Mouse (Mus musculus) ES-E14 (cell line): ENCODE measurements around the gene Slc16a2. TPM values are rescaled to one million over a fixed set of nuclear protein-coding genes. Genes with fewer than 3 reads are reported as not detected.

ENCODE experiments used
- DNase-seq: peaks from one replicate; pipeline ENCODE4 v3.0.0-alpha.2; 2013; ENCODE audit warnings: low read depth, low spot score
- H3K27ac ChIP-seq: 2 replicates; pipeline ENCODE4 v1.5.1; 2012; ENCODE audit warnings: low read depth, mild to moderate bottlenecking, low read length, moderate library complexity, mixed read lengths; ENCODE audit not compliant: poor library complexity, insufficient read depth, severe bottlenecking
- H3K36me3 ChIP-seq: 2 replicates; pipeline ENCODE4 v1.6.1; 2012; ENCODE audit warnings: mild to moderate bottlenecking, low read length, moderate library complexity, mixed read lengths; ENCODE audit not compliant: control insufficient read depth, poor library complexity, insufficient read depth, severe bottlenecking
- H3K4me1 ChIP-seq, 2 experiments: fragments of 150-350 bp in 1 of 2; sonication (generic) in 1 of 2; 2 replicates each; pipeline ENCODE4 v1.6.1; 2012; ENCODE audit warnings: low read length in 2 of 2, mild to moderate bottlenecking in 1 of 2, mixed read lengths in 1 of 2; ENCODE audit not compliant: control insufficient read depth in 2 of 2, insufficient read depth in 2 of 2, poor library complexity in 1 of 2
- H3K4me3 ChIP-seq, 2 experiments: fragments of 150-350 bp in 1 of 2; sonication (generic) in 1 of 2; 2 replicates each; pipeline ENCODE4 v1.5.1; 2012; ENCODE audit warnings: low read length in 2 of 2, low read depth in 1 of 2, mild to moderate bottlenecking in 1 of 2, mixed read lengths in 1 of 2; ENCODE audit not compliant: insufficient read depth in 1 of 2, poor library complexity in 1 of 2, severe bottlenecking in 1 of 2
- H3K9ac ChIP-seq: 2 replicates; pipeline ENCODE4 v1.6.1; 2012; ENCODE audit warnings: low read depth, mild to moderate bottlenecking, low read length, mixed read lengths; ENCODE audit not compliant: poor library complexity, insufficient read depth, severe bottlenecking
- H3K9me3 ChIP-seq: fragments of 150-350 bp; sonication (generic); 2 replicates; pipeline ENCODE4 v1.6.1; 2012; ENCODE audit warnings: low read depth, mild to moderate bottlenecking, low read length; ENCODE audit not compliant: control insufficient read depth, insufficient read depth
- CHD2 ChIP-seq: IDR thresholded peaks from 2 replicates; pipeline ENCODE4 v1.6.1; 2014; ENCODE audit warnings: mild to moderate bottlenecking, low read depth, low read length, inconsistent platforms
- HCFC1 ChIP-seq: IDR thresholded peaks from 2 replicates; pipeline ENCODE4 v1.6.1; 2012; ENCODE audit warnings: low read length, inconsistent platforms, borderline replicate concordance; ENCODE audit not compliant: insufficient read depth
- MAFK ChIP-seq: IDR thresholded peaks from 2 replicates; pipeline ENCODE4 v1.6.1; 2014; ENCODE audit warnings: mild to moderate bottlenecking, low read depth, low read length, inconsistent platforms; ENCODE audit not compliant: insufficient read depth
- ZC3H11A ChIP-seq: IDR thresholded peaks from 2 replicates; pipeline ENCODE4 v1.6.1; 2012; ENCODE audit warnings: low read depth, mild to moderate bottlenecking, inconsistent platforms, low read length, borderline replicate concordance
- ZNF384 ChIP-seq: IDR thresholded peaks from 2 replicates; pipeline ENCODE4 v1.6.1; 2012; ENCODE audit warnings: low read depth, low read length, inconsistent platforms
- in situ Hi-C, 2 experiments: fragments of 600-800 bp; cut with MboI; formaldehyde crosslinking; loops; one replicate each; pipeline ENCODE4 v1.15.1; 2025; ENCODE audit warnings: low sequenced_read_pairs in 2 of 2, inconsistent platforms in 1 of 2; ENCODE audit not compliant: unreplicated experiment in 2 of 2
- total RNA-seq: library from RNA; depleted of rRNA; stranded (reverse); fragments of 300-350 nt; gene quantifications from 2 replicates; pipeline ENCODE4 v1.2.3, GENCODE M21; 2012

Gene Slc16a2
- total RNA-seq, 1 experiment, result 1.5 TPM

GRCm38 (mm10) chrX:103791329-103791728 is 30.5 kb downstream of the Slc16a2 start:
- no peak for DNase-seq
- Histone ChIP-seq H3K27ac (no peak overlapping the region), H3K9ac (no peak overlapping the region), H3K4me1 (no peaks in the 10 kb centered on the region), H3K4me3 (no peak overlapping the region), H3K36me3 (no peaks in the 10 kb centered on the region), H3K9me3 (no peaks in the 10 kb centered on the region)
- in situ Hi-C loops, result no loop called here
- TF ChIP-seq ZNF384 (no peak), CHD2 (no peak), MAFK (no peak)

- no peaks in the 10 kb centered on the region for H3K9me3 ChIP-seq
- no peak overlapping the region for H3K9ac ChIP-seq
- DNase-seq, result no peak
- TF ChIP-seq MAFK (no peak), CHD2 (no peak), ZNF384 (no peak), ZC3H11A (no peak), HCFC1 (no peak)
- H3K27ac ChIP-seq, result no peak overlapping the region
- in situ Hi-C loops, result no loop called here
- no peaks in the 10 kb centered on the region for H3K4me1 ChIP-seq
- no peak overlapping the region for H3K4me3 ChIP-seq
- H3K36me3 ChIP-seq, result no peaks in the 10 kb centered on the region
Observed at GRCm38 (mm10) chrX:103785681-103786080, 36.1 kb downstream of the Slc16a2 start.

GRCm38 (mm10) chrX:103776412-103776811 is 45.4 kb downstream of the Slc16a2 start:
- H3K9me3 ChIP-seq, result no peaks in the 10 kb centered on the region
- no peak overlapping the region for H3K9ac ChIP-seq
- H3K4me1 ChIP-seq, result no peaks in the 10 kb centered on the region
- H3K36me3 ChIP-seq, result no peaks in the 10 kb centered on the region
- in situ Hi-C loops, result no loop called here
- TF ChIP-seq HCFC1 (no peak), ZC3H11A (no peak), MAFK (no peak), CHD2 (no peak), ZNF384 (no peak)
- DNase-seq, result no peak
- H3K4me3 ChIP-seq, result no peak overlapping the region
- H3K27ac ChIP-seq, result no peak overlapping the region

- in situ Hi-C loops, result no loop called here
- TF ChIP-seq CHD2 (no peak), ZC3H11A (no peak), HCFC1 (no peak), MAFK (no peak), ZNF384 (no peak)
- Histone ChIP-seq H3K27ac (no peak overlapping the region), H3K4me1 (no peaks in the 10 kb centered on the region), H3K9ac (no peak overlapping the region), H3K9me3 (no peaks in the 10 kb centered on the region), H3K36me3 (no peaks in the 10 kb centered on the region), H3K4me3 (no peak overlapping the region)
- DNase-seq, result no peak
Observed at GRCm38 (mm10) chrX:103746197-103746596, 75.6 kb downstream of the Slc16a2 start.
